Mouse (Mus musculus) neural tube, embryonic 12.5 days (tissue): ENCODE results near the gene Frk. TPM values are rescaled to one million over a fixed set of nuclear protein-coding genes. Genes with fewer than 3 reads are reported as not detected.
"Not testable (repeated sequence)": the region's sequence is repeated elsewhere in the genome, so short reads cannot be mapped to it uniquely, and the experiment has no call there.

Source experiments
- ATAC-seq: fragments of 200-750 bp; cut with Nextera tagmentation; 2 replicates; pipeline ENCODE4 v1.8.0; 2017; ENCODE audit warnings: low read depth, mild to moderate bottlenecking, moderate TSS enrichment, moderate library complexity; ENCODE audit not compliant: low FRiP score
- H3K27ac ChIP-seq: fragments of 300-500 bp; sonication (generic); 2 replicates; pipeline ENCODE4 v1.5.1; 2016
- H3K27me3 ChIP-seq: fragments of 300-500 bp; sonication (generic); replicated peaks from 2 replicates; pipeline ENCODE4 v1.6.1; 2016; ENCODE audit warnings: mild to moderate bottlenecking
- H3K36me3 ChIP-seq: fragments of 300-500 bp; sonication (generic); 2 replicates; pipeline ENCODE4 v1.6.1; 2016; ENCODE audit warnings: mild to moderate bottlenecking
- H3K4me1 ChIP-seq: fragments of 300-500 bp; sonication (generic); 2 replicates; pipeline ENCODE4 v1.6.1; 2016
- H3K4me2 ChIP-seq: fragments of 300-500 bp; sonication (generic); replicated peaks from 2 replicates; pipeline ENCODE4 v1.6.1; 2016; ENCODE audit warnings: mild to moderate bottlenecking
- H3K4me3 ChIP-seq: fragments of 300-500 bp; sonication (generic); 2 replicates; pipeline ENCODE4 v1.5.1; 2016
- H3K9ac ChIP-seq: fragments of 300-500 bp; sonication (generic); 2 replicates; pipeline ENCODE4 v1.6.1; 2016; ENCODE audit warnings: mild to moderate bottlenecking
- H3K9me3 ChIP-seq: fragments of 300-500 bp; sonication (generic); 2 replicates; pipeline ENCODE4 v1.6.1; 2016; ENCODE audit warnings: mild to moderate bottlenecking
- WGBS: fragments of 180-500 bp; shearing (Covaris S2); methylation state at CpG from one replicate; pipeline ENCODE4 v1.1.7; 2016; 5-methylcytosine and 5-hydroxymethylcytosine counted together
- polyA plus RNA-seq: library from polyadenylated mRNA; unstranded; fragments of >200 nt; fragmentation: Nextera tagmentation; extraction: Ambion mirVana; gene quantifications from 2 replicates; pipeline ENCODE4 v1.2.1, GENCODE M21; 2016

Gene Frk
- 2.0 and 2.6 TPM in 2 replicates for polyA plus RNA-seq

- 33% methylated on average over 11 of the region's 11 CpGs for WGBS
- no peak for ATAC-seq
- Histone ChIP-seq H3K36me3 (no peaks in the 10 kb centered on the region), H3K4me1 (no peaks in the 10 kb centered on the region), H3K9ac (no peak within 1 kb of the TSS), H3K9me3 (no peaks in the 10 kb centered on the region), H3K27ac (no peak within 1 kb of the TSS), H3K4me3 (no peak within 1 kb of the TSS), H3K27me3 (no peaks in the 10 kb centered on the region), H3K4me2 (peak within 1 kb of the TSS; percentile 36)
Measured at GRCm38 (mm10) chr10:34483297-34484013, at the start of gene Frk. Gene Frk, plus strand, starts transcription at chr10:34483399.

- not testable (repeated sequence) for ATAC-seq, H3K9me3 ChIP-seq, H3K36me3 ChIP-seq, H3K4me1 ChIP-seq, H3K4me3 ChIP-seq, H3K9ac ChIP-seq, H3K4me2 ChIP-seq, H3K27me3 ChIP-seq, H3K27ac ChIP-seq
- WGBS, result 94% methylated on average over 9 of the region's 14 CpGs
Measured at GRCm38 (mm10) chr10:34434191-34434590, 49.0 kb upstream of the Frk start.

- Histone ChIP-seq H3K27ac (no peak overlapping the region), H3K9me3 (no peaks in the 10 kb centered on the region), H3K4me3 (no peak overlapping the region), H3K4me1 (no peaks in the 10 kb centered on the region), H3K36me3 (no peaks in the 10 kb centered on the region), H3K9ac (no peak overlapping the region), H3K4me2 (no peak overlapping the region), H3K27me3 (no peaks in the 10 kb centered on the region)
- 78% methylated on average over 1 of the region's 1 CpGs for WGBS
- no peak for ATAC-seq
Measured at GRCm38 (mm10) chr10:34449469-34449868, 33.7 kb upstream of the Frk start.

- H3K9ac ChIP-seq, result no peak overlapping the region
- 81% methylated on average over 4 of the region's 4 CpGs for WGBS
- no peak for ATAC-seq
Measured at GRCm38 (mm10) chr10:34461451-34461850, 21.7 kb upstream of the Frk start.

GRCm38 (mm10) chr10:34464321-34464720 lies 18.9 kb upstream of the Frk start:
- Histone ChIP-seq H3K36me3 (no peaks in the 10 kb centered on the region), H3K9ac (no peak overlapping the region), H3K27me3 (no peaks in the 10 kb centered on the region), H3K4me3 (no peak overlapping the region), H3K27ac (no peak overlapping the region), H3K4me1 (no peaks in the 10 kb centered on the region), H3K4me2 (no peak overlapping the region), H3K9me3 (no peaks in the 10 kb centered on the region)
- 88% methylated on average over 4 of the region's 4 CpGs for WGBS
- no peak for ATAC-seq

More at GRCm38 (mm10) chr10:34461451-34461850, 21.7 kb upstream of the Frk start:
- Histone ChIP-seq H3K36me3 (no peaks in the 10 kb centered on the region), H3K9me3 (no peaks in the 10 kb centered on the region), H3K4me2 (no peak overlapping the region), H3K27ac (no peak overlapping the region), H3K27me3 (no peaks in the 10 kb centered on the region), H3K4me3 (no peak overlapping the region), H3K4me1 (no peaks in the 10 kb centered on the region)

GRCm38 (mm10) chr10:34469037-34469436 lies 14.2 kb upstream of the Frk start:
- no peak overlapping the region for H3K4me2 ChIP-seq
- no peak overlapping the region for H3K4me3 ChIP-seq
- H3K36me3 ChIP-seq, result no peaks in the 10 kb centered on the region
- ATAC-seq, result no peak
- H3K27ac ChIP-seq, result no peak overlapping the region
- no peaks in the 10 kb centered on the region for H3K4me1 ChIP-seq
- H3K9ac ChIP-seq, result no peak overlapping the region
- 34% methylated on average over 2 of the region's 2 CpGs for WGBS
- no peaks in the 10 kb centered on the region for H3K27me3 ChIP-seq
- no peaks in the 10 kb centered on the region for H3K9me3 ChIP-seq

- Histone ChIP-seq H3K4me2 (no peak overlapping the region), H3K27ac (no peak overlapping the region), H3K9me3 (no peaks in the 10 kb centered on the region), H3K36me3 (no peaks in the 10 kb centered on the region), H3K4me1 (no peaks in the 10 kb centered on the region), H3K27me3 (no peaks in the 10 kb centered on the region), H3K9ac (no peak overlapping the region), H3K4me3 (no peak overlapping the region)
- WGBS, result 82% methylated on average over 4 of the region's 4 CpGs
- ATAC-seq, result no peak
Measured at GRCm38 (mm10) chr10:34479942-34480455, 3.2 kb upstream of the Frk start.

- H3K36me3 ChIP-seq, result no peaks in the 10 kb centered on the region
- H3K4me2 ChIP-seq, result peak overlapping the region; percentile 36
- no peak overlapping the region for H3K9ac ChIP-seq
- no peaks in the 10 kb centered on the region for H3K27me3 ChIP-seq
- 87% methylated on average over 14 of the region's 14 CpGs for WGBS
- no peak for ATAC-seq
- no peaks in the 10 kb centered on the region for H3K9me3 ChIP-seq
- H3K4me1 ChIP-seq, result no peaks in the 10 kb centered on the region
- H3K4me3 ChIP-seq, result no peak overlapping the region
- H3K27ac ChIP-seq, result no peak overlapping the region
Measured at GRCm38 (mm10) chr10:34484014-34484411, 814 bp downstream of the Frk start.

- 71% methylated on average over 4 of the region's 4 CpGs for WGBS
Measured at GRCm38 (mm10) chr10:34485079-34485478, 1.9 kb downstream of the Frk start.

GRCm38 (mm10) chr10:34507807-34508206 lies 24.6 kb downstream of the Frk start:
- no peaks in the 10 kb centered on the region for H3K4me1 ChIP-seq
- no peaks in the 10 kb centered on the region for H3K27me3 ChIP-seq
- no peak overlapping the region for H3K4me3 ChIP-seq
- H3K36me3 ChIP-seq, result no peaks in the 10 kb centered on the region
- H3K4me2 ChIP-seq, result no peak overlapping the region
- no peaks in the 10 kb centered on the region for H3K9me3 ChIP-seq
- H3K27ac ChIP-seq, result no peak overlapping the region
- no peak overlapping the region for H3K9ac ChIP-seq
- no peak for ATAC-seq
- 47% methylated on average over 2 of the region's 2 CpGs for WGBS

More at GRCm38 (mm10) chr10:34485079-34485478, 1.9 kb downstream of the Frk start:
- no peak overlapping the region for H3K4me3 ChIP-seq
- H3K27me3 ChIP-seq, result no peaks in the 10 kb centered on the region
- no peak overlapping the region for H3K4me2 ChIP-seq
- H3K36me3 ChIP-seq, result no peaks in the 10 kb centered on the region
- no peaks in the 10 kb centered on the region for H3K9me3 ChIP-seq
- H3K9ac ChIP-seq, result no peak overlapping the region
- no peak overlapping the region for H3K27ac ChIP-seq
- no peak for ATAC-seq
- no peaks in the 10 kb centered on the region for H3K4me1 ChIP-seq

GRCm38 (mm10) chr10:34508593-34508992 lies 25.4 kb downstream of the Frk start:
- no peak overlapping the region for H3K4me3 ChIP-seq
- H3K9me3 ChIP-seq, result no peaks in the 10 kb centered on the region
- no peak overlapping the region for H3K27ac ChIP-seq
- no peaks in the 10 kb centered on the region for H3K36me3 ChIP-seq
- no peaks in the 10 kb centered on the region for H3K4me1 ChIP-seq
- no peak overlapping the region for H3K4me2 ChIP-seq
- 74% methylated on average over 1 of the region's 1 CpGs for WGBS
- no peak for ATAC-seq
- H3K9ac ChIP-seq, result no peak overlapping the region
- no peaks in the 10 kb centered on the region for H3K27me3 ChIP-seq

- Histone ChIP-seq H3K9ac (no peak overlapping the region), H3K4me1 (no peaks in the 10 kb centered on the region), H3K9me3 (no peaks in the 10 kb centered on the region), H3K4me2 (no peak overlapping the region), H3K27ac (no peak overlapping the region), H3K4me3 (no peak overlapping the region), H3K36me3 (no peaks in the 10 kb centered on the region), H3K27me3 (no peaks in the 10 kb centered on the region)
- no peak for ATAC-seq
- 90% methylated on average over 2 of the region's 2 CpGs for WGBS
Measured at GRCm38 (mm10) chr10:34509256-34509655, 26.1 kb downstream of the Frk start.

- Histone ChIP-seq H3K4me1 (no peaks in the 10 kb centered on the region), H3K9ac (no peak overlapping the region), H3K27ac (no peak overlapping the region), H3K4me2 (no peak overlapping the region), H3K36me3 (no peaks in the 10 kb centered on the region), H3K9me3 (no peaks in the 10 kb centered on the region), H3K27me3 (no peaks in the 10 kb centered on the region), H3K4me3 (no peak overlapping the region)
- ATAC-seq, result no peak
- 73% methylated on average over 3 of the region's 3 CpGs for WGBS
Measured at GRCm38 (mm10) chr10:34511192-34511591, 28.0 kb downstream of the Frk start.
